Mouse (Mus musculus) gastrocnemius, adult 2 months (tissue): ENCODE measurements around the gene Hydin. TPM values are rescaled to one million over a fixed set of nuclear protein-coding genes. Genes with fewer than 3 reads are reported as not detected.

Experiments used
- DNase-seq: peaks from one replicate; pipeline ENCODE4 v3.0.0; 2022
- H3K27ac ChIP-seq: fragments of 200-600 bp; 2 replicates; pipeline ENCODE4 v1.8.1; 2022; ENCODE audit warnings: mild to moderate bottlenecking
- H3K4me3 ChIP-seq: fragments of 200-600 bp; 2 replicates; pipeline ENCODE4 v1.8.1; 2022; ENCODE audit warnings: mild to moderate bottlenecking, moderate library complexity
- CTCF ChIP-seq: fragments of 200-600 bp; IDR thresholded peaks from 2 replicates; pipeline ENCODE4 v1.8.1; 2022; ENCODE audit warnings: antibody characterized with exemption, mild to moderate bottlenecking, moderate library complexity
- intact Hi-C: fragments of 180-260 bp; cut with DNase I; formaldehyde crosslinking; loops from one replicate; pipeline ENCODE4 v1.15.1; 2025
- total RNA-seq, 2 experiments: library from RNA; stranded (reverse); gene quantifications; 2 replicates each; pipeline ENCODE4 v1.2.3; 2021

The Hydin gene
- total RNA-seq, 2 experiments from 2014 or later, result 0.03 to 0.06 TPM

DNA sequence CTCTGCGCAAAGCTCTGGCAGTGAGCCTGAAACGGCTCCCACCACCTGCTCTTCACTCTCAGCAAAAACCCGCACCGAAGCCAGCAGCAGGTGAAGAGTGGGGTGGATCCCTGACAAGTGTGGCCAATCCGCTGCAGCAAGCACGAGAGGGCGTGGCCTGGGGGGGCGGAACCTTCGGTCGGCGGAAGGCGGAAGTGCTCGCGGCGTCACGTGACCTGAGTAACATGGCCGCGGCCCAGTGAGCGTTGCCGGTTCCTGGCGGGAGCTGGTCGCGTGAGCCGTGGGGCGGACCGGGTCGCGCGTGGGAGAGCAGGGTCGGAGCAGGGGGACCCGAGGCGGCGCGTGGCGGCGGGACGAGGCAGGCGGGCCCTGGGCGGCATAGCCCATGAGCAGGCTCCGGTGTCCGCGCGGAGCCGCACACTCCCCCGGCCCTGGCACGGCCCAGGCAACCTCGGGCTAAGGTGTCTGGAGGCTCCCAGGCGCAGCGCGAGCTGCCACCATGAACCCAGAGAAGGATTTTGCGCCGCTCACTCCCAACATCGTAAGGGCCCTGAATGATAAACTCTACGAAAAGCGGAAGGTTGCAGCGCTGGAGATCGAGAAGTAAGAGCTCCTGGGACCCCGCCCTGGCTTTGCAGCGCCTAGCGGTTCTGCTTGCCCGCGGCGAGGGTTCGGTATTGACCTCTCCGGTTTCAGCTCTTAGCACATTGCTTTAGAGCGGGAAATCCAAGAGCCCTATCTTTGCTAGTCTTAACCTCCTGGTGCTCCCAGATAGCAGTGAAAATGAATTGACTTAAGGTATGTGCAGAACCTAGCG, 351.8 kb downstream of the Hydin start, which contains the start of gene Vac14:
Gene Vac14 (plus strand): TSS at position 195 of the 817 bp plus-strand sequence.
- intact Hi-C loops, result loop anchor here (10.0 kb wide), 1 partner anchor 404 kb away; the partner anchor contains the start of gene Cmtr2
- Histone ChIP-seq H3K27ac (peak within 1 kb of the TSS; percentile 88), H3K4me3 (peak within 1 kb of the TSS; percentile 77)
- peak; percentile 99 for DNase-seq
- no peak for TF ChIP-seq CTCF

DNA sequence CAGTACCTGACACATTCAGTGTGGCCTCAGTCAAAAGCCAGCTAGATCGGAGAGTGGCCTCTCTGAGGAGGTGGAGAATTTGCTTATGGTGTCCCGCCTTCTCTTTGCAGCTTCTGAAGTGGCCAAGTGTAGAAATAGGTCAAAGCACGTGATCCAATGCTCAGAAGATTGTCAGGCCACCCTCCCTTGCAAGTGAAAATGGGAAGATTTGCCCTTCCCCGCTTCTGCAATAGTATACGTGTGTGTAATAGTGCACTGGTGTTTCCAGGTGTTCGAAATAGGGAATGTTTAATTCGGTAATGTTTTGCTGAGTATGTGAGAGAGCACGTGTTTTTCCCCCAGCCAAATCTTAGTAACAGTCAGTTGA, 352.4 kb downstream of the Hydin start:
- intact Hi-C loops, result loop anchor here (10.0 kb wide), 1 partner anchor 404 kb away; the partner anchor contains the start of gene Cmtr2
- DNase-seq, result no peak
- no peak for TF ChIP-seq CTCF
- H3K4me3 ChIP-seq, result peak overlapping the region; percentile 77
- H3K27ac ChIP-seq, result peak overlapping the region; percentile 88; the same call in 1 of the 2 replicates

DNA sequence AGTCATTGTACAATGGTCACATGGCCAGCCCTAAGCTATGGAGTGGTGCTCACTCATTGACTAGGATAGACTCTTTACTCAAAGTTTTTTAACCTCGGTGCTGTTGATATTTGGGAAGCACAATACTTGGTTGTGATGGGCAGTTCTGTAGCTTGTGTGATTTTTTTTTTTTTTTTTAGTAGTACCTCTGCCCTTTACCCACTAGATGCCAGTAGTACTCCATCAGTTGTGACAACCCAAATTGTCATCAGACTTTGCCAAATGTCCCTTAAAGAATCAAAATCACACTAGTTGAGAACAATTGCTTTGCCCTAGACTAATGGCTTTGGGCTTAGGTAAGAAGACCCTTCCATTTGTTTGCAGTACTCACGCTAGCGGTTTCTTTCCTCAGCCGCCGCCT, 353.1 kb downstream of the Hydin start:
- intact Hi-C loops, result loop anchor here (10.0 kb wide), 1 partner anchor 405 kb away; the partner anchor contains the start of gene Cmtr2
- Histone ChIP-seq H3K4me3 (peak overlapping the region; percentile 77; the same call in 1 of the 2 replicates), H3K27ac (no peak overlapping the region)
- DNase-seq, result no peak
- TF ChIP-seq CTCF, result peak; percentile 22; the same call in 1 of the 2 replicates

DNA sequence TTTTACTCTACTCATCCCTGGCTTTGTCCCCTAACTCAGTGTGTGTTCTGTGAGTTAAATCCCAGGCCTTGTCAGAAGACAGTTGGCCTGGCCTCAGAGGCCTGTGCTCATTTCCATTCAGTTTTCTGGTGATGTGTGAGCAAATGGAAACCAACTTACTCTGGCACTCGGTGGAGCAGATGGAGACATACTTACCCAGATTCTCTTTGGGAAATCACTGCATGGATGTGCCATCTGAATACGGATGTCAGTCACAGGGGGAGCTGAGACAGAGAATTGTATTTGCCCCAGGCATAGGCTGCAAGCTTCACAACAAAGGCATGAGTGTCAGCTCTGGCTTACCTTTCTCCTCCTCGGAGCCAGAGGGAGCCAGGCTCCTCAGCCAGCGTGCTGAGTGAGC, 359.7 kb downstream of the Hydin start:
- intact Hi-C loops, result no loop called here
- Histone ChIP-seq H3K27ac (no peak overlapping the region), H3K4me3 (no peak overlapping the region)
- DNase-seq, result no peak
- no peak for TF ChIP-seq CTCF

DNA sequence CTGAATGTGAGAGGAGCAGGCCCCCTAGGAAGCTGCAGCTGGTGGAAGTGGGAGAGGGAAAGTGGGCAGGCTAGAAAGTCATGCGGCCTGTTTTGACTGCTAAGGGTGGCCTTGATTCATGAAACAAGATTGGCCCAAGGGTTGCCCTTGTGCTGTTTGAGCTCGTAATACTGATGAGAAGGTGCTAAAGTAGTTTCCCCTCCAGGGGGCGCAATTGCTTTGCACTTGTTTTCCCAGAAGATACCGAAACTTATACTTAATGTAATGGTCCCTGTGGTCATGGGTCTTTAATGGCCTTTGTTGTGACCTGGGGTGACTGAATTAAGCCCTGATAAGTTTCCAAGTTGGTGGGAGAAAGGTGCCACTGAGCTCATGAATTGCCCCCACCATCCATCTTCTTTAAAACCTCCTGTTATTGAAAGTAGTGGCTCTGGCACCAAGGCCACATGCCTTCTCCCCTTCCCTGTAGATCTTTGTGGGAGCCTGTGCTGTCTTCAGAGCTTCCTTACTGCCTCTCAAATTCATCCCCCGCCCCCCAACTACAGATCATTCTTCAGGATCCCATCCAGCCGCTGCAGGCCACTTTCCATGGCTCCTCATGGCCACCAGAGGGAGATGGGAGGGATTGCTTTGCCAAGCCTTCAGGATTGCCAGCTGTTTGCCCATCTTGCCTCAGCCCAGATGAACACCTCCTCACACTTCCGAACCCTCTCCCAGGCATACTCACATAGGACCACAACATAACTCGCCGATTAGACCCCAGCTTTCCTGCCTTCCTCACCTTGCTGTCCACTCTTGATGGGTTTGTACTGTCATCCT, 362.7 kb downstream of the Hydin start:
- peak overlapping the region; percentile 78; the same call in 1 of the 2 replicates for H3K27ac ChIP-seq
- intact Hi-C loops, result no loop called here
- TF ChIP-seq CTCF, result peak; percentile 66
- peak overlapping the region; percentile 15; the same call in 1 of the 2 replicates for H3K4me3 ChIP-seq
- DNase-seq, result peak; percentile 73

DNA sequence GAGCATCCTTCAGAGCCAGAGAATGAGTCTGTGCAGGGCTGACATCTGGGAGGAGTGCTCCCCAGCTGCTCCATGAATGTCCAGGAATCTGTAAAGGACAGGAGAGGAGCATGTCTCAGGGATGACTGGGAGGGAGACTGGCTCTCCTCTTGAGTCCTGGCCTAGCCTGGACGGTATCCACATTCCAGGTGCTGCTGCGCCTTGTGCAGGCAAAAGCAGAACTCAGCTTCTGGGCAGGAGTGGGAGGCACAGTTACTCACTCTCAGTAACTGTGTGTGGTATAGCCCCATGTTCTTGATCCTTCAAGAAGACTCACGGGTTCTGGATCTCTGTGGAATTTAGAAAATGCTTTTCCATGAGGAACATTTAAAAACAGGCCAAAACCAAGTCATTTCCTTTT, 363.3 kb downstream of the Hydin start:
- DNase-seq, result no peak
- intact Hi-C loops, result no loop called here
- no peak overlapping the region for H3K4me3 ChIP-seq
- no peak for TF ChIP-seq CTCF
- peak overlapping the region; percentile 78; the same call in 1 of the 2 replicates for H3K27ac ChIP-seq

DNA sequence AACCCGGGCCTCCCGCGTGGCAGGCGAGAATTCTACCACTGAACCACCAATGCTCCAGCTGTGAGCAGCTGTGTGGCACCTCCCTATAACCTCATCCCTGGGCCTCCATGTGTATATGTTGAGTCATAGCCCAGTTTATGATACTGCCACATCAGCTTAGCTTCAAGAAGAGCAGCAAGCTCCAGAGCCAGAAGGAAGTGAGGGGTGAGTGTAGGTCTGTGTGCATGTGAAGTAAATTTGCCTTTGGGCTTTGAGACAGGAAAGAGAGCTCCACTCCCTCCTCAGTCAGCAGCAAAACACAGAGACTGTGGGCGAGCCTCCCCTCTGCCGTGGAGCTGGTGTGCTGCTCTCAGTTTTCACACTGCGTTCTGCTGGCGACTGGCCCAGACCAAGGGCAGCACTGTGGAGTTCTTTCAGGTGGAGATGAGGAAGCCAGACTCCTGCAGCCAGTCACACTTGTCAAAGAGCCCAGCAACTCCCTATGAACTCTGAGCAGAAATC, 363.8 kb downstream of the Hydin start:
- no peak for TF ChIP-seq CTCF
- intact Hi-C loops, result no loop called here
- peak overlapping the region; percentile 38 for H3K4me3 ChIP-seq
- H3K27ac ChIP-seq, result peak overlapping the region; percentile 78
- peak; percentile 89 for DNase-seq

DNA sequence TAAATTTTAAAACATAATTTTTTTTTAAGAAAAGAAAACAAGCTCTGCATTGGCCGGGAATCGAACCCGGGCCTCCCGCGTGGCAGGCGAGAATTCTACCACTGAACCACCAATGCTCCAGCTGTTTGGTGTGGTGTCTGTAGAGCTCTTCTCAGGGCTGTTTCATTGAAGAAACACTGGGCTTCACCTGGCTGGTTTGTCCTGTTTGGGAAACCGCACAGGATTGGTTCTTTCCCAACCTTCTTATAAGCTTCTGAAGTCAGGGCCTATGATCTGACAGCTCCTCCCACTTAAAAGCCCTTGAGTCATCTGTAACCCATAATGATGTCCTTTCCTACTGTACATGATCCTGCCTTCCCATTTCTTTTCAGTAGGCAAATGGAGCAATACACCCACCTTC, 364.4 kb downstream of the Hydin start:
- DNase-seq, result no peak
- H3K27ac ChIP-seq, result peak overlapping the region; percentile 78
- no peak for TF ChIP-seq CTCF
- intact Hi-C loops, result no loop called here
- no peak overlapping the region; the same call in 1 of the 2 replicates for H3K4me3 ChIP-seq

DNA sequence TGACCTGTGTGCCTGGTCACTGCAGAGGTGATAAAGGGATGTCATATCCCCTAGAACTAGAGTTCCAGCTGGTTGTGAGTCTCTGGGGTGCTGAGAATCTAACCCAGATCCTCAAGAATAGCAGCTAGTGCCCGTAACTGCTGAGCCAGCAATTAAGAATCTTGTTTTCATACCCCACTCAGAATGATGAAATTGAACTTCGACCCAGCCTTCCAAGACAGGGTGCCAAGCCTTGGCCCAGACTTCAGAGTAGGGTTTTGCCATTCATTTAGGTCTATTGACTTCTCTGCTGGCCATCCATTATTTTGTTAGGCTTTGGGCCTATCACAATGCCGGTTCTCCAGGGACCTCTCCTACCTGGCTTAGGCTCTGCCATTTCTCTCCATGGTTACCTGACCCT, 367.0 kb downstream of the Hydin start:
- no peak for TF ChIP-seq CTCF
- intact Hi-C loops, result no loop called here
- no peak overlapping the region for H3K27ac ChIP-seq

DNA sequence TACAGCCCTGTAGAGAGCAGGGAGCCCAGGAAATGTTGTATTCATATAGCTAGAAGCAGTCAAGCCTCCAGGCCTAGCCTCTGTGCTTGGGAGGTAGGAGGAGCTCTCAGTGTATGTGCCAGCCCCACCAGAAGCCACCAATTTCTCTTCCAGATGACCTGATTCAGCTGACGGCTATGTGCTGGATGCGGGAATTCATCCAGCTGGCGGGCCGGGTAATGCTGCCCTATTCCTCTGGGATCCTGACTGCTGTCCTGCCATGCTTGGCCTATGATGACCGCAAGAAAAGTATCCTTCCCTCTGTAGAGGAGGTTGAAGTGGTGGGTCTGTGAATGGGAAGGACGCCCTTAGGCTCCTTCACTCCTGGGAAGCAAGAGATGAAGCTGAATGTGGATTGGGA, 369.4 kb downstream of the Hydin start:
- peak overlapping the region; percentile 32; the same call in 1 of the 2 replicates for H3K27ac ChIP-seq
- intact Hi-C loops, result no loop called here
- DNase-seq, result peak; percentile 72
- no peak overlapping the region for H3K4me3 ChIP-seq
- TF ChIP-seq CTCF, result no peak

More for the DNA sequence above, 367.0 kb downstream of the Hydin start:
- DNase-seq, result no peak
- H3K4me3 ChIP-seq, result no peak overlapping the region

DNA sequence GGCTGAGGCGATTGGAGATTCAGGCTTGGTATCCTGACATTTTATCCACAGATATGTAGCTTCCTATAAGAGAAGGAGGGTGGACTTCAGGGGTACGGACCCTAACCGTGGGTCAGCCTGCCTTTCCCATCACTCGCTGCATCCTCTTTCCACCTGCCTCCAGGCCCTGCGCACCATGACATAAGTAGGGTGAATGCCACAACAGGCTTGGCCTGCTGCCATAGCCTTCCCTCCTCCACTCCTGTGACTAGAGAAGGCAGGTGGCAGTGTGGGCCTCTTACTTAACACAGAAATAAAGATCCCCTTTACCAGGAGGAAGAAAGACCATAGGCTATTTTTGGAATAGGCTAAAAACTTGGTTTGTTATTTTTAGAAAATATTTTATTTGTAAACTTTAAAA, 375.6 kb downstream of the Hydin start:
- no peak for TF ChIP-seq CTCF

DNA sequence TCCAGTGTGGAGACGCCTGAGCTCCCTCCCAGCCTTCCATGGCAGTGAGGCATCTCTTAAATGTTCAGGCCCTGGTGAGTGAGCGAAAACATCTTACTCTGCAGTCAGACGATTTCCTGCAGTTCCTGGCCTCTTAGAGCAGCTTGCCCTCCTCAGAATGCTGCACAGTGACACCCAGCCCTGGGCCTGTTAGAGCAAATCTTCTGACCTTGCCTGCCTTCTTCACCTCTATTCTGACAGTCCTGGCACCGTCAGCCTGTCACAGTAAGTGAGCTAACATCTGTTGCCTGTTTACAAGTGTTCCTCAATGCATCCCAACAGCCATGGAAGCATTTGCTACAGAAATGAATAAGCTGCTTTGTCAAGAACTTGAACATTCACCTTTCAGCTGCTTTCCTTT, 376.4 kb downstream of the Hydin start:
- peak overlapping the region; percentile 9; the same call in 1 of the 2 replicates for H3K27ac ChIP-seq
- TF ChIP-seq CTCF, result no peak
- intact Hi-C loops, result no loop called here

More for the DNA sequence above, 375.6 kb downstream of the Hydin start:
- Histone ChIP-seq H3K27ac (peak overlapping the region; percentile 9; the same call in 1 of the 2 replicates), H3K4me3 (no peak overlapping the region)
- intact Hi-C loops, result no loop called here
- DNase-seq, result peak; percentile 60

DNA sequence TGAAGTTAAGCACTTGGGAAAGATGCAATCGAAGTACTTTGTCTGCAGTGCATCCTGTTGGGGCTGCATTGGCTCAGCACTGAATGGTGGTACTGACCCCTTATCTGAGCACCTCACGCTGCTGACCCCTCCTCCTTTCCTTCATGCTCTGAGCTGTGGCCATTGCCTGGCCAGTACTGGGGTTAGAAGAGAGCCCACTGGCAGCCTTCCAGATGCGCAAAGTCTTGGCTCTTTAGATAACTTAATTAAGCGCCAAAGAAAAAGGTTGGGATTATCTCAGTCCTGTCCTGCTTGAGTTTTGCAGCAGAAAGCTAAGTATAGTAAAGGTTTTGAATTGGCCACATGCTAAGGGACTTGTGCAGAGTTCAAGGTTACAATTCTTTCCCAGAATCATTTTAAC, 377.6 kb downstream of the Hydin start:
- H3K27ac ChIP-seq, result no peak overlapping the region
- H3K4me3 ChIP-seq, result no peak overlapping the region
- no peak for DNase-seq
- intact Hi-C loops, result no loop called here
- no peak for TF ChIP-seq CTCF

More for the DNA sequence above, 376.4 kb downstream of the Hydin start:
- no peak overlapping the region for H3K4me3 ChIP-seq
- DNase-seq, result no peak
